30 mouse cellular contexts compared by ENCODE assay signal in the genomic region with DNA sequence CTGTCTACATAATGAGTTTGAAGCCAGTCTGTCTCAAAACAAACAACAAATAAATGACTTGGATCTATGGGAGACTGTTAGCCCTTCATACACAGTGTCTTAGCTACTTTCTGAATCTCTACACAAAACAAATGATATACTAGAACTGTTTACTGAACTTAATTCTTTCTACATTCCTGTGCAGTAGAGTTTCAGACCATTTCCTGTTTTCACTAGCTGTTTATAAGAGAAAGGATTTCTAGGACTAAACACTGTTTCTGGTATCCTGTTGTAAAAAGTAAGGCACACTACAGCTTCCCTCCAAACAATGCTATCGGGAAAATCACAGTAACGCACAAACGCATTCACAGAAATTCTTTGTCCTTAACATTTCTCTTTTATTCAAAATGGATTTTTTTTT. TPM values are rescaled to one million over a fixed set of nuclear protein-coding genes. Genes with fewer than 3 reads are reported as not detected.
DNase-seq lines count a peak whose midpoint lies in the region; ATAC-seq and TF ChIP-seq lines count a peak whose summit lies in the region.
"Had no signal": no experiment of that assay in that cellular context is flagged by ENCODE, and none has a peak within 500 bp of the region (broad histone marks: within the 10 kb centered on the region; RNA-seq: fewer than 3 reads in every experiment).

No protein-coding gene starts in this region.

- no peaks in the 10 kb centered on the region for H3K9me3 ChIP-seq in lung, embryonic 16.5 days (ENCODE audit: control insufficient read depth, low read length)
- H3K9me3 ChIP-seq: embryonic facial prominence, embryonic 10.5 days; embryonic facial prominence, embryonic 13.5 days; forebrain, embryonic 12.5 days; forebrain, embryonic 15.5 days; G1E; heart, embryonic 10.5 days; hindbrain, embryonic 10.5 days; hindbrain, embryonic 13.5 days had no signal

- no peak for TF ChIP-seq EP300 in heart, adult 2 months (IDR thresholded peaks at IDR 0.05; ENCODE audit: insufficient read depth, low read depth, low read length)

- H3K27me3 ChIP-seq in heart, adult 2 months (ENCODE audit: control insufficient read depth, insufficient read depth, low read length), result no peaks in the 10 kb centered on the region
- no peaks in the 10 kb centered on the region for H3K27me3 ChIP-seq in lung, embryonic 16.5 days (ENCODE audit: control insufficient read depth, insufficient read depth, low read depth, low read length)
- H3K27me3 ChIP-seq in myocyte (ENCODE audit: control insufficient read depth, insufficient read depth, insufficient read length), result no peaks in the 10 kb centered on the region
- H3K27me3 ChIP-seq: CH12.LX; embryonic facial prominence, embryonic 13.5 days; forebrain, embryonic 12.5 days; forebrain, embryonic 15.5 days; hindbrain, embryonic 13.5 days had no signal

- peak overlapping the region; percentile 91 for H3K27ac ChIP-seq in heart, adult 2 months
- peak overlapping the region; percentile 68 for H3K27ac ChIP-seq in lung, embryonic 16.5 days (ENCODE audit: low read length)
- H3K27ac ChIP-seq: embryonic facial prominence, embryonic 10.5 days; embryonic facial prominence, embryonic 13.5 days; forebrain, embryonic 12.5 days; forebrain, embryonic 15.5 days; heart, embryonic 10.5 days; hindbrain, embryonic 10.5 days; hindbrain, embryonic 13.5 days had no signal

- H3K79me2 ChIP-seq in heart, adult 2 months (replicated peaks; ENCODE audit: control insufficient read depth, insufficient read depth, low read length), result no peaks in the 10 kb centered on the region
- H3K79me2 ChIP-seq in myocyte (ENCODE audit: control insufficient read depth, insufficient read depth), result no peaks in the 10 kb centered on the region

- intact Hi-C loops in heart, adult 2 months (cut with DNase I), result loop anchor here (2.0 kb wide), 1 partner anchor 50 kb away; no protein-coding TSS in a partner anchor

- peak; percentile 51; the same call in 1 of the 2 replicates for ATAC-seq in lung, embryonic 16.5 days (ENCODE audit: low read depth)
- ATAC-seq: forebrain, embryonic 15.5 days; hindbrain, embryonic 16.5 days; Patski had no signal

- H3K36me3 ChIP-seq in heart, adult 2 months (ENCODE audit: control insufficient read depth, insufficient read depth, low read length), result peaks cover 25% of the 10 kb centered on the region
- no peaks in the 10 kb centered on the region for H3K36me3 ChIP-seq in lung, embryonic 16.5 days (ENCODE audit: control insufficient read depth, insufficient read depth, low read length)
- no peaks in the 10 kb centered on the region for H3K36me3 ChIP-seq in myocyte (ENCODE audit: control insufficient read depth, insufficient read depth)
- H3K36me3 ChIP-seq: embryonic facial prominence, embryonic 10.5 days; embryonic facial prominence, embryonic 13.5 days; forebrain, embryonic 12.5 days; forebrain, embryonic 15.5 days; G1E; heart, embryonic 10.5 days; hindbrain, embryonic 10.5 days; hindbrain, embryonic 13.5 days had no signal

- peaks cover 13% of the 10 kb centered on the region for H3K4me1 ChIP-seq in heart, adult 2 months (ENCODE audit: control insufficient read depth, insufficient read depth, low read length)
- peaks cover 12% of the 10 kb centered on the region for H3K4me1 ChIP-seq in lung, adult 2 months (ENCODE audit: control insufficient read depth, insufficient read depth, low read length)
- peaks cover 11% of the 10 kb centered on the region; the same call in 1 of the 2 replicates for H3K4me1 ChIP-seq in lung, embryonic 16.5 days (replicated peaks; ENCODE audit: control insufficient read depth, insufficient read depth, low read length)
- H3K4me1 ChIP-seq: embryonic facial prominence, embryonic 10.5 days; embryonic facial prominence, embryonic 13.5 days; forebrain, embryonic 12.5 days; forebrain, embryonic 15.5 days; hindbrain, embryonic 10.5 days; hindbrain, embryonic 13.5 days had no signal

- DNase-seq in heart, adult 2 months, result no peak
- no peak for DNase-seq in heart, adult 9 months (ENCODE audit: low spot score in 2 of 2)
- DNase-seq in lung, adult 2 months, result no peak
- no peak for DNase-seq in lung, postnatal 36 days
- DNase-seq in lung, postnatal 14 days, result no peak
- DNase-seq: adrenal gland, postnatal 10 days; B cell, adult 2 months; cerebellum, adult 11-12 months; cerebellum, adult 8-10 months; cerebellum, postnatal 10 days; cerebellum, postnatal 36 days; embryo, embryonic 11 days; gastrocnemius, postnatal 10 days; heart, adult 11 months; heart, postnatal 10 days; heart, postnatal 36 days had no signal

- no peak overlapping the region for H3K4me2 ChIP-seq in lung, embryonic 16.5 days (ENCODE audit: low read depth, low read length)
- H3K4me2 ChIP-seq in myocyte (ENCODE audit: low read depth), result peak overlapping the region; percentile 16
- H3K4me2 ChIP-seq: embryonic facial prominence, embryonic 13.5 days; forebrain, embryonic 12.5 days; forebrain, embryonic 15.5 days; hindbrain, embryonic 13.5 days had no signal

- no peak for TF ChIP-seq POLR2A in heart, adult 2 months (IDR thresholded peaks at IDR 0.05; ENCODE audit: insufficient read depth, low read depth, low read length)
- TF ChIP-seq POLR2A in lung, adult 2 months (IDR thresholded peaks at IDR 0.05; ENCODE audit: borderline replicate concordance, extremely low read depth, low read depth, low read length), result no peak
- no peak for TF ChIP-seq POLR2A in myocyte (IDR thresholded peaks at IDR 0.05; ENCODE audit: insufficient read length, low read depth)

- WGBS in heart, adult 2 months, result 28% methylated on average over 3 of the region's 3 CpGs
- 35% methylated on average over 3 of the region's 3 CpGs for WGBS in lung, adult 2 months
- 47% methylated on average over 3 of the region's 3 CpGs for WGBS in lung, embryonic 16.5 days

- no peak overlapping the region for H3ac ChIP-seq in myocyte (ENCODE audit: control insufficient read depth, insufficient read length)

- peak overlapping the region; percentile 52; the same call in 1 of the 2 replicates for H3K9ac ChIP-seq in heart, adult 2 months (ENCODE audit: low read depth, low read length)
- no peak overlapping the region for H3K9ac ChIP-seq in lung, embryonic 16.5 days (ENCODE audit: low read length)
- H3K9ac ChIP-seq: embryonic facial prominence, embryonic 13.5 days; forebrain, embryonic 12.5 days; forebrain, embryonic 15.5 days; hindbrain, embryonic 13.5 days had no signal

- no peak for TF ChIP-seq CTCF in heart, adult 2 months (IDR thresholded peaks at IDR 0.05)
- TF ChIP-seq CTCF in lung, adult 2 months (IDR thresholded peaks at IDR 0.05; ENCODE audit: insufficient read depth, low read length), result no peak

- H3K4me3 ChIP-seq in heart, adult 2 months, result peak overlapping the region; percentile 38
- peak overlapping the region; percentile 49 for H3K4me3 ChIP-seq in lung, adult 2 months (replicated peaks; ENCODE audit: extremely low read depth, low read depth, low read length)
- no peak overlapping the region for H3K4me3 ChIP-seq in lung, embryonic 16.5 days (ENCODE audit: low read length)
- no peak overlapping the region for H3K4me3 ChIP-seq in myocyte
- H3K4me3 ChIP-seq: embryonic facial prominence, embryonic 10.5 days; embryonic facial prominence, embryonic 13.5 days; erythroblast, embryonic 14.5 days; forebrain, embryonic 12.5 days; forebrain, embryonic 15.5 days; heart, embryonic 10.5 days; hindbrain, embryonic 10.5 days; hindbrain, embryonic 13.5 days had no signal

TF ChIP-seq in myocyte, 11 proteins besides CTCF, POLR2A, EP300 and RAD21:
- TF ChIP-seq E2F4 (IDR thresholded peaks at IDR 0.05; ENCODE audit: insufficient read depth) (no peak), REST (IDR thresholded peaks at IDR 0.05; ENCODE audit: insufficient read depth, insufficient read length) (no peak), TCF3 (IDR thresholded peaks at IDR 0.05; ENCODE audit: insufficient read length, low read depth) (no peak), MAX (IDR thresholded peaks at IDR 0.05; ENCODE audit: low read depth) (no peak), SRF (IDR thresholded peaks at IDR 0.05; ENCODE audit: control insufficient read depth, insufficient read length, low read depth) (no peak), TCF12 (IDR thresholded peaks at IDR 0.05; ENCODE audit: insufficient read depth, poor library complexity, severe bottlenecking) (no peak), POLR2AphosphoS2 (IDR thresholded peaks at IDR 0.05; ENCODE audit: insufficient read length, low read depth) (no peak), CEBPB (IDR thresholded peaks at IDR 0.05; ENCODE audit: insufficient read depth, poor library complexity, severe bottlenecking) (no peak)

RNA-seq across cellular contexts. Expression of gene Cd36, which starts 2.2 kb away (rescaled TPM):
- total RNA-seq in heart, adult 2 months (2021), result 1,000 to 10,000 TPM; 1,665 to 1,999 TPM
- 341 and 831 TPM in 2 replicates for polyA plus RNA-seq in heart, adult 2 months (2012; rRNA removed)
- 154 and 256 TPM in 2 replicates for polyA plus RNA-seq in lung, adult 2 months (2012; rRNA removed)
- polyA plus RNA-seq in lung, embryonic 16.5 days (2015; fragmentation: Nextera tagmentation; extraction: Ambion mirVana), result 40.7 and 53.8 TPM in 2 replicates
- 7.7 TPM for polyA plus RNA-seq in myocyte (2012; fragmentation: generic; extraction: Trizol)
- polyA plus RNA-seq: G1E had no signal

Comparison
In these comparisons a context has a peak if more than half of its experiments do, and no peak if none do; other contexts are left out.
1. H3K4me3 ChIP-seq: peak in heart, adult 2 months (single experiment) and lung, adult 2 months (single experiment); none in lung, embryonic 16.5 days (single experiment) and myocyte (single experiment).